Mouse (Mus musculus) C2C12 (cell line): ENCODE data around the gene Tmprss11f.

ENCODE experiments used
- CTCF ChIP-seq: IDR thresholded peaks from one replicate; pipeline ENCODE4 v1.5.1; 2011; ENCODE audit not compliant: control insufficient read depth, insufficient read depth, insufficient read length
- MAX ChIP-seq: IDR thresholded peaks from one replicate; pipeline ENCODE4 v1.6.1; 2011; ENCODE audit warnings: mild to moderate bottlenecking, control low read depth

DNA sequence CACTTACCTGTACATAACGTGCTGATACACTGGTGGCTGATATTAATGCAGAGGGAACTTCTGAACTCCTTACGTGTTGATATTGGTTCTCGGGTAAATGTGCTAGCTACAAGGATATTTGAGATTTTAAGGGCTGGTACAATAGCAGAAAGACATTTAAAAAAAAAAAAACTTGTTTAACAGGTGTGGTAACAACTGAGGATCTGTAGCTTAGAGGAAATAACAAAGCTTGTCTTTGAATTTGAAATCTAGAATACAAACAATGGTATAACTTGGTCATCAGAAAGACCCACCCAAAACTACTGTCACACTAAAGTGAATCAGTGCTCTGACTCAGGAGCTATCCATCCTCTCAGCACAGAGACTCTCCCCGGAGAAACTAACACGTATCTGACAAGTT, 44.0 kb upstream of the Tmprss11f start, which contains the start of gene Tmprss11b:
- no peak for TF ChIP-seq MAX
- TF ChIP-seq CTCF: no peak
